Mouse (Mus musculus) forebrain, embryonic 12.5 days (tissue): ENCODE results near the gene Emilin2. TPM values are rescaled to one million over a fixed set of nuclear protein-coding genes. Genes with fewer than 3 reads are reported as not detected.

Experiments used
- ATAC-seq: fragments of 200-750 bp; cut with Nextera tagmentation; 2 replicates; pipeline ENCODE4 v1.8.0; 2017; ENCODE audit warnings: moderate TSS enrichment; ENCODE audit not compliant: low FRiP score
- H3K27ac ChIP-seq: fragments of 300-500 bp; sonication (generic); 2 replicates; pipeline ENCODE4 v1.5.1; 2016; ENCODE audit warnings: mild to moderate bottlenecking
- H3K27me3 ChIP-seq: fragments of 300-500 bp; sonication (generic); 2 replicates; pipeline ENCODE4 v1.6.1; 2016; ENCODE audit warnings: mild to moderate bottlenecking
- H3K36me3 ChIP-seq: fragments of 300-500 bp; sonication (generic); replicated peaks from 2 replicates; pipeline ENCODE4 v1.6.1; 2016; ENCODE audit warnings: mild to moderate bottlenecking
- H3K4me1 ChIP-seq: fragments of 300-500 bp; sonication (generic); 2 replicates; pipeline ENCODE4 v1.6.1; 2016
- H3K4me2 ChIP-seq: fragments of 300-500 bp; sonication (generic); 2 replicates; pipeline ENCODE4 v1.6.1; 2016; ENCODE audit warnings: mild to moderate bottlenecking, moderate library complexity
- H3K4me3 ChIP-seq: fragments of 300-500 bp; sonication (generic); replicated peaks from 2 replicates; pipeline ENCODE4 v1.5.1; 2016; ENCODE audit warnings: mild to moderate bottlenecking
- H3K9ac ChIP-seq: fragments of 300-500 bp; sonication (generic); 2 replicates; pipeline ENCODE4 v1.6.1; 2016; ENCODE audit warnings: mild to moderate bottlenecking
- H3K9me3 ChIP-seq: fragments of 300-500 bp; sonication (generic); 2 replicates; pipeline ENCODE4 v1.6.1; 2016
- WGBS: fragments of 180-500 bp; shearing (Covaris S2); methylation state at CpG from one replicate; pipeline ENCODE4 v1.1.7; 2016; 5-methylcytosine and 5-hydroxymethylcytosine counted together
- polyA plus RNA-seq: library from polyadenylated mRNA; unstranded; fragments of >200 nt; fragmentation: Nextera tagmentation; extraction: Ambion mirVana; gene quantifications from 2 replicates; pipeline ENCODE4 v1.2.1, GENCODE M21; 2016

Gene Emilin2
- polyA plus RNA-seq, 1 experiment from 2014 or later: 6.1 TPM

DNA sequence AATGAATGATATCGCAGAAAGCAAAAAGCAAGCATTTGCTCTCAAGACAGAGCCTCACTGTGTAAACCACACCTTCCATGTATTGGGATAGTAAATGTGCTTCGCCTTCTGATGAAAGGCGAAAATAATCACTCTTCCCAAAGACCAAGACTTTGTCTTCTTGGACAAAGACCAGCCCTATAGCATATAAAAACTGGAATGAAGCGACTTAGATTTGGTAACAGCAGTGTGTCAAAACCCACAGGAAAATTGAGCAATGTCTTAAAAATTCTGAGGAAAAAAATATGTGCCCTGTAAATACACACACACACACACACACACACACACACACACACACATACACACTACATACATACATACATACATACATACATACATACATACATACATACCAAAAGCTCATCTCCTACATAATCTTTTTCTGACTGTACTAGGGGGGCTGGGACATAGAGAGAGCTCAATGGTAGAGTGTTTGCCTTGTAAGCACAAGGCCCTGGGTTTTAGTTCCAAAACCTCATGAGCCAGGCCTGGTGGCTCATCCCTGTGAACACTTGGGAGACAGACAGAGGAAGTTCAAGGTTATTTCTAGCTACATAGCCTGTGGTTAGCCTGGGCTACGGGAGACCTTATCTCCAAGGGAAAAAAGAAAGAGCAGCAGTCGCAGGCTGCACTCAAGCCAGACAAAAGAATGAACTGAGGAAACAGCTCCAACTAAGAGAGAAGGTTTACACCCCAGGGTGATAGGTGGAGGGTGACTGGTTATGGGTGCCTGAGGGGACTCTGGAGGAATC is 33.9 kb downstream of the Emilin2 start:
- no peaks in the 10 kb centered on the region for H3K36me3 ChIP-seq
- no peak for ATAC-seq
- H3K4me1 ChIP-seq: no peaks in the 10 kb centered on the region
- 94% methylated on average over 6 of the region's 6 CpGs for WGBS
- H3K9me3 ChIP-seq: no peaks in the 10 kb centered on the region
- no peaks in the 10 kb centered on the region for H3K27me3 ChIP-seq
- no peak overlapping the region for H3K4me3 ChIP-seq
- no peak overlapping the region for H3K4me2 ChIP-seq
- H3K27ac ChIP-seq: no peak overlapping the region
- no peak overlapping the region for H3K9ac ChIP-seq

DNA sequence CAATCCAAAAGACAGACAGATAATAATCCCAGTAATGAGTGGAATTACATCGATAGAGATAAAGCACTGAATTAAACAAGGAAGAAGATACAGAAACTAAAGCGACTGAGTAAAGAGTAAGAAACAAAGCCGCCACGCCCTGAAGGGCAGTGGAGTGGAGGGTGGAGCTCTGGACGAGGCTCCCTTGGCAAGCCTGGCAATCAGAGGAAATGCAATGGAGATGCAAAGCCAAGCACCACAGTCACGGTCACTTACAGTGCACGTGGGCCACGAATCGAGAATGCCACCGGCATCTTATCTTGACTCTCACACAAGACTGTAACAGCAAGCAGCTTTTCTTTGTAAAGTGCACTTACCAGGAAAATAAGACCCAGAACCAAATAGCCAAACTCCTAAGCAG is 35.0 kb downstream of the Emilin2 start:
- no peaks in the 10 kb centered on the region for H3K9me3 ChIP-seq

DNA sequence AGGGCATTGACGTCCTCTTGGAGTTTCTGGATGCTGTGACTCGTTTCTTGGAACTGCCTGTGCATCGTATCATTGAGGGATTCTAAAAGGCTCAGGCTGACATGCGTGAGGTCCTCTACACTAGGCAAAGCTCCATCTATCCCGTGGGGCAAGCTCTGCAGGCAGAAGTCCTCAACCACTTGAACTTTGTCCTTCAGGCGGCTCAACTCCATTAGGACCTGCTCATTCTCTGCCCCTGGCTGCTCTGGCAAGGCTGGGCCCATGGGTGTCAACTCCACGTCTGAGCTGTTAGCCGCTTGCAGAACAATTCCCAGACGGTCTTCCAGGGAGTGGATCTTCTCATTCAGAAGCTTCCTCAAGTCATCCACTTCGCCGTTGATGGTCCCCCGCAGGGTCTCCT is 37.9 kb downstream of the Emilin2 start:
- H3K36me3 ChIP-seq: no peaks in the 10 kb centered on the region
- no peak for ATAC-seq
- 95% methylated on average over 12 of the region's 12 CpGs for WGBS

More for the DNA sequence above, 35.0 kb downstream of the Emilin2 start:
- 90% methylated on average over 10 of the region's 10 CpGs for WGBS
- H3K9ac ChIP-seq: no peak overlapping the region
- H3K36me3 ChIP-seq: no peaks in the 10 kb centered on the region
- H3K27me3 ChIP-seq: no peaks in the 10 kb centered on the region
- no peaks in the 10 kb centered on the region for H3K4me1 ChIP-seq
- ATAC-seq: no peak
- H3K4me2 ChIP-seq: no peak overlapping the region
- no peak overlapping the region for H3K4me3 ChIP-seq
- H3K27ac ChIP-seq: no peak overlapping the region

DNA sequence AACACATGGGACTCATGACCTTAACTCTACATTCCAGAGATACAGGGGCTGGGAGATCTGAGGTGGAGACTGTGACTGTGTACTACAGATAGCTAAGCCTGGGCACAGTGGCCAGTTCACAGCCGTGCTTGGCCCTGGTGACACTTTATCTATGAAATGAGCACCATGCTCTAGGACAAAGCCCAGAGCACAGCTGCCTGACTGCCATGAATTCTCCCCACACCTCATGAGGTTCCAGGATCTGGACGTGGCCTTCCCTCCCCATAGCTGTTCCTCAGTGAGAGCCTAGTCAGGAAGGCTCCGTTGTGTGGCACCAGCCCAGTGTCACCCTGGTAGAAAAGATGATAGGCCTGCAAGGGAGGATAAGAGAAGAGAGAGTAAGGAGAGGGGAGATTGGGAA is 43.2 kb downstream of the Emilin2 start:
- Histone ChIP-seq H3K27ac (no peak overlapping the region), H3K9me3 (no peaks in the 10 kb centered on the region), H3K4me2 (no peak overlapping the region), H3K4me1 (0 out of 2 replicates have a peak, but pooled peaks cover 4% of the 10 kb centered on the region), H3K9ac (no peak overlapping the region), H3K27me3 (no peaks in the 10 kb centered on the region), H3K4me3 (no peak overlapping the region), H3K36me3 (no peaks in the 10 kb centered on the region)
- ATAC-seq: no peak
- WGBS: 86% methylated on average over 3 of the region's 3 CpGs

More for the DNA sequence above, 37.9 kb downstream of the Emilin2 start:
- H3K27ac ChIP-seq: no peak overlapping the region
- no peaks in the 10 kb centered on the region for H3K9me3 ChIP-seq
- H3K27me3 ChIP-seq: no peaks in the 10 kb centered on the region
- H3K4me3 ChIP-seq: no peak overlapping the region
- no peaks in the 10 kb centered on the region for H3K4me1 ChIP-seq
- H3K9ac ChIP-seq: no peak overlapping the region
- no peak overlapping the region for H3K4me2 ChIP-seq

DNA sequence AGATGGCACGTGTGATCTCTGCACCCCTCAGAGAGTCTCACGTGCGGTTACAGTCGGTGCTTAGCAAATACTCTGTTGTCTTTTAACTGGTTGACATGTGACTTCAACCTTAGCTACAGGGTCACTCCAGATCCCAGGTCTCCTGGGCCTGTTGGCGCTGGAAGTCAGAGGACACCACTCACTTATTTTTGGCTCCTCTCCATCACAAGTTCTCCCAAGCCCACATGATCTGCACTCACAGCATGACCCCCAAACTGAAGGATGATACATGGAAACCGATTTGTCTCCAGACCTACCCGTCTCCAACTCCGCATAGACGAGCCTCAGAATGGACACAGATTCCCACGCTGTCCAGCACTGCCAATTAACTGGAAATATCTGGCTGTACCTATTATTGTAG is 43.6 kb downstream of the Emilin2 start:
- 84% methylated on average over 10 of the region's 10 CpGs for WGBS

DNA sequence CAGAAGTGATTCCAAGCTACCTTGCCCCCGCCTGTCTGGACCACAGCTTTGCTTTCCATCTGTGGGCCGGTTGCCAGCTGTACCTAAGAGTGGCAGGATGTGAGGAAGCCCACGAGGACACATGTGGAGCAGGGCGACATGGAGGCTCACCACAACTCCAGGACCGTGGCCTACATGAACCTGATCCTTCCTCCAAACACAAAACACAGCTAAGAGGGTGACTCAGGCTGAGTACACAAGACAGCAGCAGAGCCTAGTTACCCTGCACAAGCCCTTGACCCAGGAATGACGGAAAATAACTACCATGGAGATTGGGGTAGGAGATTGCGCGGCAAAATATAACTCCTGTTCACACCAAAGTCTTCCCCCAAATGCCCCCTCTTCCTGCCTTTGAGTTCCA is 44.4 kb downstream of the Emilin2 start:
- H3K27ac ChIP-seq: no peak overlapping the region
- no peak for ATAC-seq

More for the DNA sequence above, 43.6 kb downstream of the Emilin2 start:
- no peak for ATAC-seq
- Histone ChIP-seq H3K4me1 (0 out of 2 replicates have a peak, but pooled peaks cover 4% of the 10 kb centered on the region), H3K9me3 (no peaks in the 10 kb centered on the region), H3K27me3 (no peaks in the 10 kb centered on the region), H3K36me3 (no peaks in the 10 kb centered on the region), H3K4me2 (no peak overlapping the region), H3K9ac (no peak overlapping the region), H3K4me3 (no peak overlapping the region), H3K27ac (no peak overlapping the region)

DNA sequence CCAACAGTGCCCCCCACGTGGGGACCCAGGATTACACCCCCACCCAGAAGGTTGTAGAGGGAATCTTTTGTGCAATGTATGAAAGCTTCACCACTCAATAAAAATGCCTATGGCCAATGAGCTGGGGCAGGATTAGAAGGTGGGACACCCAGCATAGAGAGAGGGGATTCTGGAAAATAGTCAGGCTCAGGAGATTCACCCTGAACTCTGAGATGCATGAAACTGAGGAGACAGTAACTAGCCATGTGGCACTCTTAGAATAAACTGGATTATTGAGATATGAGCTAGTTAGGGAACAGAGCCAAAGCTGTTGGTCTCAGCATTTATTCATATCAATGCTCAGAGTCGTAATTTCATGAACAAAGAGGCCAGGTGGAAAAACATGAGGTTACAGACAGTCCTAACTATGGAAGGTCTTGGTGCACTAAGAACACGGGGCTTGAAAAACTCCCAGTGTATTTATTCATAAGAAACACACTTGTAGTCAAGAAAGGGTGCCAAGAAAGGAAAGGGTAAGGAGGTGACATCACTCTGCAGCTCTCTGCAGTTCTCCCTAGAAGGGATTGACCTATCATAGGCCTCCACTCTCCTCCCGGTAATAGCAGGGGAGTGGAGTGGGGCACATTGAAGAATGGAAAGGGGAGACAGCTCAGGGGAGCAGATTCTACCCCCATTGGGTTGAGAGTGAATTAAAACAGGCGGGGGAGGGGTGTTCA is 46.3 kb downstream of the Emilin2 start:
- ATAC-seq: no peak
- Histone ChIP-seq H3K36me3 (no peaks in the 10 kb centered on the region), H3K27me3 (no peaks in the 10 kb centered on the region), H3K4me3 (no peak overlapping the region), H3K9ac (no peak overlapping the region), H3K4me1 (0 out of 2 replicates have a peak, but pooled peaks cover 4% of the 10 kb centered on the region), H3K9me3 (no peaks in the 10 kb centered on the region), H3K4me2 (no peak overlapping the region), H3K27ac (no peak overlapping the region)
- 68% methylated on average over 5 of the region's 5 CpGs for WGBS

More for the DNA sequence above, 44.4 kb downstream of the Emilin2 start:
- 0 out of 2 replicates have a peak, but pooled peaks cover 4% of the 10 kb centered on the region for H3K4me1 ChIP-seq
- H3K9me3 ChIP-seq: no peaks in the 10 kb centered on the region
- H3K36me3 ChIP-seq: no peaks in the 10 kb centered on the region
- no peak overlapping the region for H3K4me2 ChIP-seq
- no peaks in the 10 kb centered on the region for H3K27me3 ChIP-seq
- H3K4me3 ChIP-seq: no peak overlapping the region
- H3K9ac ChIP-seq: no peak overlapping the region
- WGBS: 91% methylated on average over 8 of the region's 8 CpGs

DNA sequence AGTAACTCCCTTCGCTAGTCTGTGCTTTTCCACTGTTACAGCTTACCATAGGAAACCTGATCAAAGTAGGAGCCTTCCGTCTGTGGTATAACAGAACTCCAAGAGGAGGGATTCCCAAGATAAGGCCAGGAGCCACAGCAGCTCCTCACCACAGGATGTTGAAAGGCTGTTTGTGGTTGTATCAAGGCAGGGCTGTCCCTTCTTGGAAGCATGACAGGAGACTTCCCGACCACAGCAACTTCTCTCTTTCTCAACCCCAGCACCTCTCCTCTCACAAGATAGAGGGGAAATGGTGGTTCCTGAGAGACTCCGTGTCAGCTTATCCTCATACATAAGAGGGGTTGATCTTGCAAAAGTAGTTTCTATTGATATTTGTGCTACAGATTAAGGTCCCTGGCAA is 47.0 kb downstream of the Emilin2 start:
- H3K9me3 ChIP-seq: no peaks in the 10 kb centered on the region
- H3K9ac ChIP-seq: no peak overlapping the region
- no peaks in the 10 kb centered on the region for H3K27me3 ChIP-seq
- H3K27ac ChIP-seq: no peak overlapping the region
- H3K4me2 ChIP-seq: no peak overlapping the region
- WGBS: 84% methylated on average over 4 of the region's 4 CpGs
- ATAC-seq: no peak
- no peak overlapping the region for H3K4me3 ChIP-seq
- H3K36me3 ChIP-seq: no peaks in the 10 kb centered on the region
- 0 out of 2 replicates have a peak, but pooled peaks cover 4% of the 10 kb centered on the region for H3K4me1 ChIP-seq

DNA sequence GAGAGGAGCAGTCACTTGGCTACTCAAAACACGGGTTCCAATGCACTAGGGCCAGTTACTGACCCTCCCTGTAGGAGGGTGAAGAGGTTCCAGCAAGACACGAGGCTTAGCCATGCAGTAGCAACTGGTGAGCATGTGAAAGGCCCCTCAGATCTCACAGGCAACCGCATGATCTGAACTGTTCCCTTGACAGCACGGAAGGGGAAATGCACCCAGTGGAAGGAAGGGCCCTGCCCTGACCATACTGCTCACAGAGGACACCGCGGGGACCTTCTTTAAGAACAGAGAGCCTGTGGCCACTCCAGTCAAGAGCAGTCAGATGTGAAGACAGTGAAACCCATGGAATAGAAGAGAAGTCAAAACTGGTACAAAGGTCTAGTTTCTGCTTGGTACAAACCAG is 48.6 kb downstream of the Emilin2 start:
- H3K9ac ChIP-seq: no peak overlapping the region
- WGBS: 81% methylated on average over 6 of the region's 6 CpGs
- no peak overlapping the region for H3K27ac ChIP-seq
- H3K4me3 ChIP-seq: no peak overlapping the region
- no peaks in the 10 kb centered on the region for H3K27me3 ChIP-seq
- 0 out of 2 replicates have a peak, but pooled peaks cover 4% of the 10 kb centered on the region for H3K4me1 ChIP-seq
- no peak overlapping the region for H3K4me2 ChIP-seq
- no peak for ATAC-seq
- no peaks in the 10 kb centered on the region for H3K36me3 ChIP-seq
- H3K9me3 ChIP-seq: no peaks in the 10 kb centered on the region

DNA sequence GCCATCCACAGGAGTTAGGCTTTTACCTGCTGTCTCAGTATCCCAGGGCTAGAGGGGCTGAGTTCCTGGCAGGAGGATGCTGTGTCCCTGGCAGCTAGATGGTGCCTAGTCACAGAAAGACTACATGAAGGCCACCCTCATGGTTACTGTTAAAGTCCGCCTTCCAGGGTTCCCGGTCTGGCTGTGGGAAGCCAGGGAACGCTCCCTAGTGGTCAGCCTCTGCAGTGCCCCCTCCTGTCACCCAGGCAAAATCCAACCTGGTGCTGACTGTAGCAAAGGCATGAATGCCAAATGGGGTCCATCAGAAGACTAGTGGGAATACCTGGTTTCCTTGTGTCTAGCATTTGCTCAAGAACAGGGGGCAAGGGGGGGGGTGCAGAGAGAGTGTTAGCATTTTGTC is 51.1 kb downstream of the Emilin2 start:
- no peaks in the 10 kb centered on the region for H3K9me3 ChIP-seq

DNA sequence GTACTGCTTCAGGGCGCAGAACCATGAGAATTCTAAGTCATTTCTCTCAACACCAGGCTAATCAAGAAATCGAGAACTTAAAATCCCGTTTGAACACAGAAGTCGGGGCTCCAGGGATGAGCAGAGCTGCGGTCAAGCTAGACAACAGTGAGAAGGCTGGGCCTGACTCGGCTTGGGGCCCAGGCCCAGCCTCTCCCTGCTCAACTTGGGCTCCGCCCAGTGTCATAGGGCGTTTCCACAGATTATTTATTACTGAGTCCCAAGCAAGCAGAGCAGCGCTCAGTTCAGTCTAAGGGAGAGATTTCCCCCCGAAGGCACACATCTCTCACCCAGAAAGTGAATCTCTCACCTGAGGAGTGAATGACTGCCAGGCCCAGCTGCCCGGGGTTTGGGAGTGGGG is 52.1 kb downstream of the Emilin2 start:
- no peaks in the 10 kb centered on the region for H3K4me1 ChIP-seq
- no peak overlapping the region for H3K4me3 ChIP-seq
- WGBS: 82% methylated on average over 11 of the region's 11 CpGs
- ATAC-seq: no peak
- H3K36me3 ChIP-seq: no peaks in the 10 kb centered on the region
- H3K27ac ChIP-seq: no peak overlapping the region
- no peaks in the 10 kb centered on the region for H3K9me3 ChIP-seq
- no peak overlapping the region for H3K9ac ChIP-seq
- no peak overlapping the region for H3K4me2 ChIP-seq
- H3K27me3 ChIP-seq: no peaks in the 10 kb centered on the region

More for the DNA sequence above, 51.1 kb downstream of the Emilin2 start:
- Histone ChIP-seq H3K4me3 (no peak overlapping the region), H3K4me1 (no peaks in the 10 kb centered on the region), H3K4me2 (no peak overlapping the region), H3K36me3 (no peaks in the 10 kb centered on the region), H3K9ac (no peak overlapping the region), H3K27me3 (no peaks in the 10 kb centered on the region), H3K27ac (no peak overlapping the region)
- ATAC-seq: no peak
- 44% methylated on average over 3 of the region's 3 CpGs for WGBS

DNA sequence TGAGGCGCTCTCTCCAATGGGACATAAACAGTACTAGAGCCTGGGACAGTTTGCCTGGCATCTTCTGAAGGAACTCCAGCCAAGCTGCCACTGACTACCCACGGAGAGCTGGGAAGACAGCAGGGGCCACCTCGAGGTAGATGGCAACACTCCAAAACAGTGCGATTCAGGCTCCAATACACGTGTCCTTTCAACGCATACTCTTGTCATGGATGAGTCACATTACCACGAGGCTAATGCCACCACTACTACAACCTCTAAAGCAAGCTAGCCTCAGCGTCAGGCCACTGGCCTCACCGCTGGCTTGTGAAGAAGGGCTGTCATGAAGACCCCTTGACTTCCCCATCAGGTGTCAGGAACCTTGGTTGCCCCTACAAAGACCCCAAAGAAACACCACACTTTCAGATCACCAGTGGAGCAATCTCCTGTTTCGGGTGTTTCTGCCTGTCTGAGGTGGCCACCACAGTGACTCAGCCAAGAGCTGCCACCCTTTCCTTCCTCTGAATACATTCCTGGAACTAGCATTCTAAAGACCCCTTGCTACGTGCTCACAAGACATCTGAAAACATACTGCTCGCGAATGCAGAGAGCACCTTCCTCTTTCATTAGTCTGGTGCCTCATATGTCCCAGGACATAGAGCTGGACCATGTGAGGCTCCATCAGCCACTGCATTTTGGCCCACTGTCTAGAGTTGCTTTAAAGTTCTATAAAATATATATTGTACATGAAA is 54.8 kb downstream of the Emilin2 start:
- no peak overlapping the region for H3K27ac ChIP-seq
- ATAC-seq: no peak
- WGBS: 92% methylated on average over 13 of the region's 13 CpGs

More for the DNA sequence above, 54.8 kb downstream of the Emilin2 start:
- H3K9ac ChIP-seq: no peak overlapping the region
- H3K4me1 ChIP-seq: no peaks in the 10 kb centered on the region
- H3K27me3 ChIP-seq: no peaks in the 10 kb centered on the region
- no peak overlapping the region for H3K4me2 ChIP-seq
- no peaks in the 10 kb centered on the region for H3K9me3 ChIP-seq
- 0 out of 2 replicates have a peak, but pooled peaks cover 4% of the 10 kb centered on the region for H3K36me3 ChIP-seq
- H3K4me3 ChIP-seq: no peak overlapping the region
